Mouse (Mus musculus): Measurements from ENCODE around the gene Kdm5a. TPM values are rescaled to one million over a fixed set of nuclear protein-coding genes. Genes with fewer than 3 reads are reported as not detected.

Kdm5a gene
- polyA plus RNA-seq, 1 experiment from 2014 or later = 44.8 TPM

- H3K4me1 ChIP-seq (ENCODE audit: insufficient read depth, low read length) = peaks cover 6% of the 10 kb centered on the region; the same call in 1 of the 2 replicates
- H3K9ac ChIP-seq (replicated peaks; ENCODE audit: low read length) = no peak overlapping the region
- no peaks in the 10 kb centered on the region for H3K9me3 ChIP-seq (ENCODE audit: low read length)
- 91% methylated on average over 6 of the region's 6 CpGs for WGBS
- peaks cover 7% of the 10 kb centered on the region; the same call in 1 of the 2 replicates for H3K36me3 ChIP-seq (ENCODE audit: insufficient read depth, low read length)
- H3K4me2 ChIP-seq (replicated peaks; ENCODE audit: low read depth, low read length) = no peak overlapping the region
- H3K27ac ChIP-seq (ENCODE audit: low read length) = no peak overlapping the region
- no peak overlapping the region for H3K4me3 ChIP-seq (ENCODE audit: low read length)
- no peaks in the 10 kb centered on the region for H3K27me3 ChIP-seq (ENCODE audit: insufficient read depth, low read length)
- ATAC-seq (ENCODE audit: low FRiP score, low TSS enrichment) = no peak
Measured at GRCm38 (mm10) chr6:120481538-120481937, 117.6 kb downstream of the Kdm5a start.

DNA sequence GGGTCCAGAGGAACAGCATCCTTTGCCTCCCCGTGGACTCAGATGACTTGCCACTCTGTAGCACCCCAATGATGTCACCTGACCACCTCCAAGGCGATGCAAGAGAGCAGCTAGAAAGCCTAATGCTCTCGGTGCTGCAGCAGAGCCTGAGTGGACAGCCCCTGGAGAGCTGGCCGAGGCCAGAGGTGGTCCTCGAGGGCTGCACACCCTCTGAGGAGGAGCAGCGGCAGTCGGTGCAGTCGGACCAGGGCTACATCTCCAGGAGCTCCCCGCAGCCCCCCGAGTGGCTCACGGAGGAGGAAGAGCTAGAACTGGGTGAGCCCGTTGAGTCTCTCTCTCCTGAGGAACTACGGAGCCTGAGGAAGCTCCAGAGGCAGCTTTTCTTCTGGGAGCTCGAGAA, 118.1 kb downstream of the Kdm5a start:
- Histone ChIP-seq H3K27me3 (ENCODE audit: insufficient read depth, low read length) (no peaks in the 10 kb centered on the region), H3K4me1 (ENCODE audit: insufficient read depth, low read length) (peaks cover 6% of the 10 kb centered on the region; the same call in 1 of the 2 replicates), H3K36me3 (ENCODE audit: insufficient read depth, low read length) (peaks cover 7% of the 10 kb centered on the region; the same call in 1 of the 2 replicates), H3K4me3 (ENCODE audit: low read length) (no peak overlapping the region), H3K27ac (ENCODE audit: low read length) (no peak overlapping the region), H3K9me3 (ENCODE audit: low read length) (no peaks in the 10 kb centered on the region), H3K9ac (replicated peaks; ENCODE audit: low read length) (no peak overlapping the region), H3K4me2 (replicated peaks; ENCODE audit: low read depth, low read length) (no peak overlapping the region)
- WGBS = 91% methylated on average over 14 of the region's 14 CpGs
- no peak for ATAC-seq (ENCODE audit: low FRiP score, low TSS enrichment)

- Histone ChIP-seq H3K27ac (ENCODE audit: low read length) (no peak overlapping the region), H3K27me3 (ENCODE audit: insufficient read depth, low read length) (no peaks in the 10 kb centered on the region), H3K4me2 (replicated peaks; ENCODE audit: low read depth, low read length) (peak overlapping the region; percentile 17; the same call in 1 of the 2 replicates), H3K9ac (replicated peaks; ENCODE audit: low read length) (no peak overlapping the region), H3K9me3 (ENCODE audit: low read length) (no peaks in the 10 kb centered on the region), H3K4me1 (ENCODE audit: insufficient read depth, low read length) (peaks cover 6% of the 10 kb centered on the region; the same call in 1 of the 2 replicates), H3K36me3 (ENCODE audit: insufficient read depth, low read length) (peaks cover 7% of the 10 kb centered on the region; the same call in 1 of the 2 replicates), H3K4me3 (ENCODE audit: low read length) (no peak overlapping the region)
- no peak for ATAC-seq (ENCODE audit: low FRiP score, low TSS enrichment)
- 43% methylated on average over 6 of the region's 6 CpGs for WGBS
Measured at GRCm38 (mm10) chr6:120482756-120483155, 118.8 kb downstream of the Kdm5a start.

- peak; percentile 76 for ATAC-seq (ENCODE audit: low FRiP score, low TSS enrichment)
- H3K4me2 ChIP-seq (replicated peaks; ENCODE audit: low read depth, low read length) = peak overlapping the region; percentile 17; the same call in 1 of the 2 replicates
Measured at GRCm38 (mm10) chr6:120483211-120483626, 119.3 kb downstream of the Kdm5a start.

DNA sequence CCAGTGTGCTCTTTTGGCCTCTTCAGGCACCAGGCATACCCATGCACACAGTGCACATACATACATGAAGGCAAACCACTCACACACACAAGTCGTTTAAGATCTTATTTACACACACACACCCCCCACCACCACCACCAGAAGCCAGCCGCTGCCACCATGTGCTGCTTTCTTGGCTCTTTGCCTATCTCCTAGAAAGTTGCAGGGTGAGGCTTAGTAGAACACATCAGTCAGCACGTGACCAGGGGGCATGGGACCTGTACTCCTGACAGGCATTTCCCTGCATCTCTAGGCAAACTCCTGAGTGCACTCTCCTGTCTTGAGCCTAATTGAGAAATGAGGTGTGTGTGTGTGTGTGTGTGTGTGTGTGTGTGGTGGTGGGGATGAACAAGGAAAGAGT, 121.1 kb downstream of the Kdm5a start:
- no peak for ATAC-seq (ENCODE audit: low FRiP score, low TSS enrichment)
- 74% methylated on average over 3 of the region's 3 CpGs for WGBS
- no peak overlapping the region for H3K4me3 ChIP-seq (ENCODE audit: low read length)
- no peak overlapping the region for H3K27ac ChIP-seq (ENCODE audit: low read length)
- peaks cover 7% of the 10 kb centered on the region; the same call in 1 of the 2 replicates for H3K36me3 ChIP-seq (ENCODE audit: insufficient read depth, low read length)
- no peak overlapping the region for H3K9ac ChIP-seq (replicated peaks; ENCODE audit: low read length)
- no peak overlapping the region for H3K4me2 ChIP-seq (replicated peaks; ENCODE audit: low read depth, low read length)
- H3K4me1 ChIP-seq (ENCODE audit: insufficient read depth, low read length) = peaks cover 6% of the 10 kb centered on the region; the same call in 1 of the 2 replicates
- no peaks in the 10 kb centered on the region for H3K27me3 ChIP-seq (ENCODE audit: insufficient read depth, low read length)
- H3K9me3 ChIP-seq (ENCODE audit: low read length) = no peaks in the 10 kb centered on the region

More at GRCm38 (mm10) chr6:120483211-120483626, 119.3 kb downstream of the Kdm5a start:
- H3K4me3 ChIP-seq (ENCODE audit: low read length) = no peak overlapping the region
- no peak overlapping the region for H3K27ac ChIP-seq (ENCODE audit: low read length)
- peaks cover 7% of the 10 kb centered on the region; the same call in 1 of the 2 replicates for H3K36me3 ChIP-seq (ENCODE audit: insufficient read depth, low read length)
- no peaks in the 10 kb centered on the region for H3K9me3 ChIP-seq (ENCODE audit: low read length)
- peaks cover 6% of the 10 kb centered on the region; the same call in 1 of the 2 replicates for H3K4me1 ChIP-seq (ENCODE audit: insufficient read depth, low read length)
- H3K27me3 ChIP-seq (ENCODE audit: insufficient read depth, low read length) = no peaks in the 10 kb centered on the region
- WGBS = 24% methylated on average over 8 of the region's 8 CpGs
- H3K9ac ChIP-seq (replicated peaks; ENCODE audit: low read length) = no peak overlapping the region

DNA sequence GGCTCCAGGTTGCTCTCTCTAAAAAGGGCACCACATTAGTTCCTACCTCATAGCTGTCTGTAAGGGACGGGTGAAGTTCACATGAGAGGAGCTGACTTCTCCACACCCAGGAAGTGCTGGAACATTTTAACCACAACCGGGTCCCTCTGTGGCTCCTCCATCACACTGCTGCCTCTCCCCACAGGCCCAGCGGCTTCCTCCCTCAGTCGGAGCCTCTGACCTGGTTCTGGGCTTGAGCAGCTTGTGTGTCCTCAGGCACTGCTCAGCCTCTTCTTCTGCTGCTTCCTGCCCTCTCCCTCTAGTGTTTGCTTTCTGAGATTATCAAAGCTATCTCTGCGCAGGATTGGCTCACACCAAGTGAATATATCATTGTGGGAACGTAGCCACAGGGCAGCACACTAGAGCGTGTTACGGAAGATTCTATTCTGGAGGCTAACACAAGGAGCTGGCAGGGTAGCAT, 122.2 kb downstream of the Kdm5a start:
- no peak for ATAC-seq (ENCODE audit: low FRiP score, low TSS enrichment)
- Histone ChIP-seq H3K27ac (ENCODE audit: low read length) (no peak overlapping the region), H3K36me3 (ENCODE audit: insufficient read depth, low read length) (peaks cover 7% of the 10 kb centered on the region; the same call in 1 of the 2 replicates), H3K9me3 (ENCODE audit: low read length) (no peaks in the 10 kb centered on the region), H3K4me1 (ENCODE audit: insufficient read depth, low read length) (peaks cover 6% of the 10 kb centered on the region; the same call in 1 of the 2 replicates), H3K9ac (replicated peaks; ENCODE audit: low read length) (no peak overlapping the region), H3K27me3 (ENCODE audit: insufficient read depth, low read length) (peaks cover 3% of the 10 kb centered on the region; the same call in 1 of the 2 replicates), H3K4me3 (ENCODE audit: low read length) (no peak overlapping the region), H3K4me2 (replicated peaks; ENCODE audit: low read depth, low read length) (no peak overlapping the region)
- WGBS = 62% methylated on average over 8 of the region's 8 CpGs

DNA sequence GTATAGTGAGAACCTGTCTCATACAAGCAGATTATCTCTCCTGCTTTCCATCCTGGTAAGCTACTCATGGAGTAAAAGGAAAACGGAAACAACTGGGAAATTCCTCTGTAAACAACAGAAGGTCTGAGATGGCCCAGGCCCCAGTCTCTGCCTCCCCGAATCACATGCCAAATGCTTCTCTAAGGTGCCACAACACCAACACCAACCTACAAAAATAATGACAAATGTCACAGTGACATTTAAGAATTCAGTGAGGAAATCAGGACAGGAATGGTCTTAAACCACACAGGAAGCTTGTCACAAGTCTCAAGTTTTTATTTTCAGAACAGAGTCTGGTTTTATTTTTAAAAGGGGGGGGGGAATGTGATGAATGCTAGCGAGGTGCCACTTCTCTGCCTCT, 124.7 kb downstream of the Kdm5a start:
- Histone ChIP-seq H3K36me3 (ENCODE audit: insufficient read depth, low read length) (no peaks in the 10 kb centered on the region), H3K4me3 (ENCODE audit: low read length) (no peak overlapping the region), H3K4me2 (replicated peaks; ENCODE audit: low read depth, low read length) (no peak overlapping the region), H3K27me3 (ENCODE audit: insufficient read depth, low read length) (peaks cover 25% of the 10 kb centered on the region), H3K27ac (ENCODE audit: low read length) (no peak overlapping the region), H3K9me3 (ENCODE audit: low read length) (no peaks in the 10 kb centered on the region), H3K4me1 (ENCODE audit: insufficient read depth, low read length) (peaks cover 15% of the 10 kb centered on the region), H3K9ac (replicated peaks; ENCODE audit: low read length) (no peak overlapping the region)
- no peak for ATAC-seq (ENCODE audit: low FRiP score, low TSS enrichment)
- 53% methylated on average over 3 of the region's 3 CpGs for WGBS

- no peak overlapping the region for H3K27ac ChIP-seq (ENCODE audit: low read length)
- no peaks in the 10 kb centered on the region for H3K36me3 ChIP-seq (ENCODE audit: insufficient read depth, low read length)
- peaks cover 18% of the 10 kb centered on the region for H3K4me1 ChIP-seq (ENCODE audit: insufficient read depth, low read length)
- no peak overlapping the region for H3K4me3 ChIP-seq (ENCODE audit: low read length)
- peaks cover 25% of the 10 kb centered on the region for H3K27me3 ChIP-seq (ENCODE audit: insufficient read depth, low read length)
- no peak overlapping the region for H3K9ac ChIP-seq (replicated peaks; ENCODE audit: low read length)
- no peak overlapping the region for H3K4me2 ChIP-seq (replicated peaks; ENCODE audit: low read depth, low read length)
- no peak for ATAC-seq (ENCODE audit: low FRiP score, low TSS enrichment)
- 51% methylated on average over 2 of the region's 2 CpGs for WGBS
- no peaks in the 10 kb centered on the region for H3K9me3 ChIP-seq (ENCODE audit: low read length)
Measured at GRCm38 (mm10) chr6:120489461-120489860, 125.5 kb downstream of the Kdm5a start.

GRCm38 (mm10) chr6:120491064-120491463, 127.1 kb downstream of the Kdm5a start:
- H3K4me1 ChIP-seq (ENCODE audit: insufficient read depth, low read length) = peaks cover 19% of the 10 kb centered on the region
- no peak overlapping the region for H3K27ac ChIP-seq (ENCODE audit: low read length)
- no peak overlapping the region for H3K4me2 ChIP-seq (replicated peaks; ENCODE audit: low read depth, low read length)
- WGBS = 65% methylated on average over 7 of the region's 7 CpGs
- H3K4me3 ChIP-seq (ENCODE audit: low read length) = no peak overlapping the region
- no peaks in the 10 kb centered on the region for H3K36me3 ChIP-seq (ENCODE audit: insufficient read depth, low read length)
- peaks cover 25% of the 10 kb centered on the region for H3K27me3 ChIP-seq (ENCODE audit: insufficient read depth, low read length)
- ATAC-seq (ENCODE audit: low FRiP score, low TSS enrichment) = no peak
- no peak overlapping the region for H3K9ac ChIP-seq (replicated peaks; ENCODE audit: low read length)
- no peaks in the 10 kb centered on the region for H3K9me3 ChIP-seq (ENCODE audit: low read length)

- no peaks in the 10 kb centered on the region for H3K36me3 ChIP-seq (ENCODE audit: insufficient read depth, low read length)
- H3K27me3 ChIP-seq (ENCODE audit: insufficient read depth, low read length) = peaks cover 25% of the 10 kb centered on the region
- no peaks in the 10 kb centered on the region for H3K9me3 ChIP-seq (ENCODE audit: low read length)
- peaks cover 19% of the 10 kb centered on the region for H3K4me1 ChIP-seq (ENCODE audit: insufficient read depth, low read length)
- WGBS = 13% methylated on average over 22 of the region's 22 CpGs
- no peak; the same call in 1 of the 2 replicates for ATAC-seq (ENCODE audit: low FRiP score, low TSS enrichment)
- no peak overlapping the region for H3K27ac ChIP-seq (ENCODE audit: low read length)
- peak overlapping the region; percentile 100 for H3K4me2 ChIP-seq (replicated peaks; ENCODE audit: low read depth, low read length)
- H3K4me3 ChIP-seq (ENCODE audit: low read length) = peak overlapping the region; percentile 68
- H3K9ac ChIP-seq (replicated peaks; ENCODE audit: low read length) = no peak overlapping the region
Measured at GRCm38 (mm10) chr6:120491862-120492498, 128.1 kb downstream of the Kdm5a start.
